Mouse (Mus musculus): ENCODE results near the gene Srxn1. TPM values are rescaled to one million over a fixed set of nuclear protein-coding genes. Genes with fewer than 3 reads are reported as not detected.

Gene Srxn1
- polyA plus RNA-seq, 1 experiment from 2014 or later = 11.1 TPM

DNA sequence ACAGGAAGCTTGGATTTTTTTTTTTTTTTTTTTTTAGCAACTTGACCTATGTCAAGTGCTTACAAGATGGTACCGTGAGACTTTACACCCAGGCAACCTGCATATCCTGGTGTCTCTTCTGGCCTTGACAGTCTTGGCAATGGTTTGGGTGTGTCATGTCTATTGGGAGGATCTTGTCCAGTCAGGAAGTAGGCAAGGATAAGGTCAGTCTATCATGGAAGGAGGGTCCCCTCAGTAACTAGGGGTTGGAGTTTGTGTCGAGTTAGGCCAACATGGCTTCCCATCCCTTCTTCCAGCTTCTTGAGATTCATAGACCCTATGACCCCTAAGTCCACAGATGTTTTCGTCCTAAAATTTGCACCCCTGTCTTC lies 894 bp downstream of the Srxn1 start:
- Histone ChIP-seq H3K4me2 (peak overlapping the region; percentile 90), H3K4me1 (replicated peaks) (peaks cover 23% of the 10 kb centered on the region), H3K27ac (replicated peaks) (peak overlapping the region; percentile 92), H3K27me3 (peaks cover 29% of the 10 kb centered on the region), H3K4me3 (replicated peaks) (peak overlapping the region; percentile 73), H3K9me3 (replicated peaks) (no peaks in the 10 kb centered on the region), H3K9ac (peak overlapping the region; percentile 90), H3K36me3 (replicated peaks) (peaks cover 29% of the 10 kb centered on the region; the same call in 1 of the 2 replicates)
- WGBS (ENCODE audit: insufficient replicate concordance) = 69% methylated on average over 3 of the region's 3 CpGs
- no peak for ATAC-seq (ENCODE audit: insufficient read depth)

DNA sequence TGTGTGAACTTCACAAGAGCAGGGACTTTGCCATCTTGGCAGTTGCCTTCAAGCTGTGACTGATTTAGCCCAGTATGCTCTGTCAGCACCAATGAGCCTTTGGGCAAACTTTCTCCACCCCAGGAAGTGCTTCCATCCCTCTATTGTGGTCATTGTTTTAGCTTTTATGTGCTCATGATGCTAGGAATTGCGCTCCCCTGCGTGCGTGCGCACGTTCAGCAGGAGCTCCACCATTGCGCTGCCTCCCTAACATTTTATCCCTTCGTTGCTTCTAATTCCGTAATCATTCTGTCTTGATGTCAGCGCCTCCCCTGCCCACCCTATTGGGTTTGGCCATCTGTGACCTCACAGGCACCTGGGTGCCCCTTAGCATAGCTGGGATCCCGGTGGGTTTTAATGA lies 1.3 kb downstream of the Srxn1 start:
- H3K27ac ChIP-seq (replicated peaks) = peak overlapping the region; percentile 92; the same call in 1 of the 2 replicates
- ATAC-seq (ENCODE audit: insufficient read depth) = no peak
- peaks cover 29% of the 10 kb centered on the region; the same call in 1 of the 2 replicates for H3K36me3 ChIP-seq (replicated peaks)
- 93% methylated on average over 10 of the region's 10 CpGs for WGBS (ENCODE audit: insufficient replicate concordance)
- peaks cover 25% of the 10 kb centered on the region for H3K4me1 ChIP-seq (replicated peaks)
- peaks cover 25% of the 10 kb centered on the region for H3K27me3 ChIP-seq
- peak overlapping the region; percentile 90 for H3K4me2 ChIP-seq
- peak overlapping the region; percentile 73 for H3K4me3 ChIP-seq (replicated peaks)
- H3K9ac ChIP-seq = peak overlapping the region; percentile 90
- no peaks in the 10 kb centered on the region for H3K9me3 ChIP-seq (replicated peaks)

DNA sequence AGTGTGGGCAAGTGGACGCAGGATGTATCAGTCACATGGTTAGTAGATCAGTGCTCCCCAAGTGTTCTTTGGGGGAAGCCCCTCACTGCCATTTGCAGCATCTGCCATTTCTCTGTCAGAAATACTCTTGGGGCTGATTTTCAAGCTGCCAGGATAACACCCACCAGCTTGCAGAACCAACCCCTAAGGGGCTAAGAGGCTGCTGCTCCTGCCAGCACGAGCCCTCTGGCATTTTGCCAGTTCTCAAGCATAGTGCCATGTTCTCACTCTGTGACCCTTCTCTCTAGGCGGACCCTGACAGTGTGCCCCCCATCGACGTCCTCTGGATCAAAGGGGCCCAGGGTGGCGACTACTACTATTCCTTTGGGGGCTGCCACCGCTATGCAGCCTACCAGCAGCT lies 3.4 kb downstream of the Srxn1 start:
- H3K4me2 ChIP-seq = no peak overlapping the region
- H3K36me3 ChIP-seq (replicated peaks) = peaks cover 29% of the 10 kb centered on the region; the same call in 1 of the 2 replicates
- peaks cover 11% of the 10 kb centered on the region for H3K27me3 ChIP-seq
- no peak overlapping the region for H3K27ac ChIP-seq (replicated peaks)
- no peak for ATAC-seq (ENCODE audit: insufficient read depth)
- H3K4me3 ChIP-seq (replicated peaks) = no peak overlapping the region
- H3K9me3 ChIP-seq (replicated peaks) = no peaks in the 10 kb centered on the region
- WGBS (ENCODE audit: insufficient replicate concordance) = 82% methylated on average over 7 of the region's 7 CpGs
- peaks cover 36% of the 10 kb centered on the region for H3K4me1 ChIP-seq (replicated peaks)
- no peak overlapping the region for H3K9ac ChIP-seq

DNA sequence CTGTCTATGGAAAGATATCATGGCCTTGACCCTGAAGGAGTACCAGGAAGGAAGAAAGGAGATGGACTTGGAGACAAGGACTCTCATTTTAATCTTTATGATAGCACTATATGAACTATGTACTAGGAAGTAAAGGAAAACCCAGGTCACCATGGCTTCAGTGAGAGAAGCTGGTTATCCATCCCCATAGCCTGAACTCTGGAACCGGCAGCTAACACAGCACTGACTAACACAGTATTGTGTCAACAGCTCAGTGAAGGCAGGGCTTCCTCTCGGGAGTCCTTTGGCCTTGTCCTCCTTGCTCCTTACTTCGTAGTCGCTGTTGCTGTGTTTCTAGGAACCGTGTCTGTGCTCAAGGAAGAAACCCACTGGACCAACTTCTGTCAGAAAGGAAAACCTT lies 4.1 kb downstream of the Srxn1 start:
- Histone ChIP-seq H3K4me1 (replicated peaks) (peaks cover 41% of the 10 kb centered on the region), H3K9me3 (replicated peaks) (no peaks in the 10 kb centered on the region), H3K4me3 (replicated peaks) (no peak overlapping the region), H3K27me3 (peaks cover 17% of the 10 kb centered on the region), H3K9ac (no peak overlapping the region), H3K27ac (replicated peaks) (no peak overlapping the region), H3K4me2 (no peak overlapping the region), H3K36me3 (replicated peaks) (peaks cover 29% of the 10 kb centered on the region; the same call in 1 of the 2 replicates)
- WGBS (ENCODE audit: insufficient replicate concordance) = 79% methylated on average over 5 of the region's 5 CpGs
- no peak for ATAC-seq (ENCODE audit: insufficient read depth)

DNA sequence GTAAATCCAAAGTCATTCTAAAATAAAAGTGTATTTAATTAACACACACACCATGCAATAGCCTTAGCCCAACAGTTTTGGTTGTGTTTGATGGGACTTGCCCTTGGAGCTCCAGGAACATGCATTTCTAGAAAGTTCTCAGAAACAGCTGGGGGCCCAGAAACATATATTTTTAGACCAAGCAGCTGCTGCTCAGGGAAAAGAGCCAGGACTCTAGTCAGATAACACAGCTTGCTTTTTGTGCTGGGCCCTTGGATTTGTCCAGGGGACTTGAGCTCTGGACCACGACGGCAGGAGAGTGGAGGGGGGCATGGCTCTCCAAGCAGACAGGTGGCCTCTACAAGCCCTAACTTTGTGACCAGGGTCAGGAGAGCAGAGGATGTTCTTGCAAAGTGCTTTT lies 6.0 kb downstream of the Srxn1 start:
- Histone ChIP-seq H3K4me1 (replicated peaks) (peaks cover 37% of the 10 kb centered on the region), H3K4me2 (no peak overlapping the region), H3K9me3 (replicated peaks) (no peaks in the 10 kb centered on the region), H3K27me3 (peaks cover 29% of the 10 kb centered on the region), H3K36me3 (replicated peaks) (peaks cover 29% of the 10 kb centered on the region; the same call in 1 of the 2 replicates), H3K27ac (replicated peaks) (no peak overlapping the region), H3K4me3 (replicated peaks) (no peak overlapping the region), H3K9ac (no peak overlapping the region)
- ATAC-seq (ENCODE audit: insufficient read depth) = no peak
- WGBS (ENCODE audit: insufficient replicate concordance) = 53% methylated on average over 2 of the region's 2 CpGs

DNA sequence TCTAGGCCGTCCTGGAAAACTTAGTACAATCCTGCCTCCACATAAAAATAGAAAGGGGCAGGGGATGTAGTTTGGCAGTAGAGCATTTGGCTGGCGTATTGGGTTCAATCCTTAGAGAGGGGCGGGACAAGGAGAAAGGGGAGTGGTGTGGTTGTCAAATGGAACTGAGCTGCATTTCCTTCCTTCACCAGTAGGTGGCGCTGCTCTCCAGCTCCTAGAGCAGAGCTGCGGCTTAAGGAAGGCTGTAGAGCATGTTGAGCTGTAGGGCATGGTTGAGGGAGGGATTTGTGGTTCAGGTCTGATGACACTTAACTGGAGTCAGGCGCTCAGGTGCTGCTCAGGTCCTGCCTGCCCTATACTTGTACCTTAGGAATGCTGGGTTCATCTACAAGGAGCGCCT lies 6.6 kb downstream of the Srxn1 start:
- no peaks in the 10 kb centered on the region for H3K9me3 ChIP-seq (replicated peaks)
- no peak overlapping the region for H3K4me3 ChIP-seq (replicated peaks)
- H3K27ac ChIP-seq (replicated peaks) = no peak overlapping the region
- H3K27me3 ChIP-seq = peaks cover 29% of the 10 kb centered on the region
- H3K4me2 ChIP-seq = no peak overlapping the region
- ATAC-seq (ENCODE audit: insufficient read depth) = peak; percentile 68
- no peak overlapping the region for H3K9ac ChIP-seq
- peaks cover 32% of the 10 kb centered on the region for H3K4me1 ChIP-seq (replicated peaks)
- H3K36me3 ChIP-seq (replicated peaks) = peaks cover 29% of the 10 kb centered on the region; the same call in 1 of the 2 replicates
- 4% methylated on average over 7 of the region's 7 CpGs for WGBS (ENCODE audit: insufficient replicate concordance)

DNA sequence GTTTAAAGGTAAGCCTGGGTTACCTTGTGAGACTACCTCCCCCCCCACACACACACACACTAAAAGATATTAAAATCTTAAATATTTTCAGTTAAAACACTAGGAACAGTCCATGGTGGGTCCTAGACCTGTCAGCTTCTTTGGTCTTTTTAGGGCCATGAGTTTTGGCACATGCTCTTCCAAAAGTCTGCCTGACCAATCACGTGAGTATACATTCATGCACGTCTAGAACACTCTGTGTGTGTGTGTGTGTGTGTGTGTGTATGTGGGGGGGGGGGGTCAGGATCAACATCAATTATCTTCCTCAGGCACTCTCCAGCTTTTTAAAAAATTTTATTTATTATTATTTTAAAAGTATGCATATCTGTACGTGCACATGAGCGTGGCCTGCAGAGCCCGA lies 7.2 kb downstream of the Srxn1 start:
- no peak for ATAC-seq (ENCODE audit: insufficient read depth)
- H3K4me2 ChIP-seq = no peak overlapping the region
- H3K36me3 ChIP-seq (replicated peaks) = peaks cover 27% of the 10 kb centered on the region; the same call in 1 of the 2 replicates
- WGBS (ENCODE audit: insufficient replicate concordance) = 66% methylated on average over 5 of the region's 5 CpGs
- H3K4me1 ChIP-seq (replicated peaks) = peaks cover 38% of the 10 kb centered on the region
- peaks cover 29% of the 10 kb centered on the region for H3K27me3 ChIP-seq
- H3K4me3 ChIP-seq (replicated peaks) = no peak overlapping the region
- no peaks in the 10 kb centered on the region for H3K9me3 ChIP-seq (replicated peaks)
- H3K27ac ChIP-seq (replicated peaks) = no peak overlapping the region
- no peak overlapping the region for H3K9ac ChIP-seq

DNA sequence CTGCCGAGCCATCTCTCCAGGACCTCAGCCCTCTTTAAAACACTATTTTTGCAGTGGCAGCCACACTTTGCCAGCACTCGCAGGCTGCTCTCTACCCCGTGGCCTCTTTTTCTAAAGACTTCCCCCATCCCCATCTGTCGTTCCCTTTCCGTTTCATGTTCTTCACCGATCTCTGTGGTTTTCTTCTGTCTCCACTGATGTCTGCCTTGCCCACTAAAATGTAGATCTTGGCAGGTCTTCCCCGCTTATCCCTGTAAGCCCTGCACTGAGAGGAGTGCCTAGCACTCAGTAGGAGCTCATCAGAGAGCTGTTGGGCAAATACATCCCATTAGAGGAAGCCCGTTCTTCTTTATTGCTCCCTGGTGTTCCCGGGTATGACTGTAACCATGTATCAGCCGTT lies 7.7 kb downstream of the Srxn1 start:
- Histone ChIP-seq H3K9me3 (replicated peaks) (no peaks in the 10 kb centered on the region), H3K9ac (no peak overlapping the region), H3K36me3 (replicated peaks) (peaks cover 22% of the 10 kb centered on the region; the same call in 1 of the 2 replicates), H3K4me1 (replicated peaks) (peaks cover 42% of the 10 kb centered on the region), H3K4me3 (replicated peaks) (no peak overlapping the region), H3K27me3 (peaks cover 29% of the 10 kb centered on the region), H3K27ac (replicated peaks) (no peak overlapping the region), H3K4me2 (no peak overlapping the region)
- ATAC-seq (ENCODE audit: insufficient read depth) = no peak
- 20% methylated on average over 10 of the region's 10 CpGs for WGBS (ENCODE audit: insufficient replicate concordance)

DNA sequence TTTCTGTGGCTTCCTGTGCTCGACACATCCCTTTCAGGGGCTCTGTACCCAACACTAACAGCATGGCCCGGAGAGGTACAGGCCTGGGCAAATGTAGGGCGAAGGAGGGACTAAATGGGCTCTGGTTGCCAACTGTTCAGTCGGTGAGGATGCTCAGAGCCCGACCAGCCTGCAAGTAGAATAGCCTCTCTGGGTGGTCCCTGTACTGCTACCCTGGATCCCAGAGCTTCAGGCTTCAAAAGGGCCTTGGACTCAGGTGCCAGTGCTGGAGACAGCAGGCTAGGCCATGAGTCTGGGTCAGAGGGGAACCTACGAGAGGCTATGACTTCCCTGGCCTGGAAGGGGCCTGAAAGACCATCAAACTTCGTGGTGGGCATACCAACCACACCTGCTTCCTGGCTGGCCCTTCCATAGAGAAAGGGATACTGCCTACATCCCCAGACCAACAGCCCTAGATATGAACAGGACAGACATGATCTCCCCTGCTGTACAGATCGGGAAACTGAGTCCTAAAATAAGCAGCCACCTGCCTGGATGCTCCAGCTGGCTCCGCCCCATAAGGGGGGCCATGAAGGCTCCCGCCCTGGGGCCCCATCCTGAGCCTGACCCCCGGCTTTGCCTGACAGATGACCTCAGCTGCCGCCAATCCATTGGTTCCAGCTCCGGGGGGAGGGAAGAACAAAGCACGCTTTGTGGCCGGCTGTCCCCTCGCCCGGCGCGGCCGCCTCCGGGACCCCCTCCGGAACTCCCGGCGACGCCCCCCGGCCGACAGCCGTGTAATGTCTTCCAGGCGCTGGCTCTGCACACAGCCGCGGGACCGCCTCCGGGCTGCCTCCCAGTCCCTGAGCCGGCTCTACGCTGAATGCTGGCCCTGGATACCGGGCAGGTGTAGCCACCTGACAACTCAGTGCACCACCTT lies 9.0 kb downstream of the Srxn1 start:
- Histone ChIP-seq H3K36me3 (replicated peaks) (0 out of 2 replicates have a peak, but pooled peaks cover 10% of the 10 kb centered on the region), H3K27ac (replicated peaks) (no peak overlapping the region), H3K4me2 (peak overlapping the region; percentile 50), H3K9me3 (replicated peaks) (no peaks in the 10 kb centered on the region), H3K9ac (no peak overlapping the region), H3K27me3 (peaks cover 29% of the 10 kb centered on the region), H3K4me3 (replicated peaks) (no peak overlapping the region), H3K4me1 (replicated peaks) (peaks cover 42% of the 10 kb centered on the region)
- WGBS (ENCODE audit: insufficient replicate concordance) = 19% methylated on average over 36 of the region's 36 CpGs
- ATAC-seq (ENCODE audit: insufficient read depth) = no peak

DNA sequence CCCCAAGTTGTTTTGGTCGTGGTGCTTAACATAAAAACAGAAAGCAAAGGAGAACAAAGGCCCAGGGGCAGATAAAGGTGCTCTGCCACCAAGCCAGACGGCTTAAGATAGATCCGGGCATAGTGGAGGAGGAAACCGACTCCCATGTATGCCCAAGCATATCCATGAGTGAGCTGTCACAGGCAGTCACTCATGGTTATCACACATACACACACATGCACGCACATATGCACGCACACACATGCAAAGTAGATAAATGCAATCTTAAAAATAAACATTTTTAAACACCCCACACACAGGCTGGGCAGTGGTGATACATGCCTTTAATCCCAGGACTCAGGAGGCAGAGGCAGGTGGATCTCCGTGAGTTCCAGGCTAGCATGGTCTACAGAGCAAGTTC lies 12.4 kb downstream of the Srxn1 start:
- 36% methylated on average over 7 of the region's 7 CpGs for WGBS (ENCODE audit: insufficient replicate concordance)
- ATAC-seq (ENCODE audit: insufficient read depth) = peak; percentile 67

DNA sequence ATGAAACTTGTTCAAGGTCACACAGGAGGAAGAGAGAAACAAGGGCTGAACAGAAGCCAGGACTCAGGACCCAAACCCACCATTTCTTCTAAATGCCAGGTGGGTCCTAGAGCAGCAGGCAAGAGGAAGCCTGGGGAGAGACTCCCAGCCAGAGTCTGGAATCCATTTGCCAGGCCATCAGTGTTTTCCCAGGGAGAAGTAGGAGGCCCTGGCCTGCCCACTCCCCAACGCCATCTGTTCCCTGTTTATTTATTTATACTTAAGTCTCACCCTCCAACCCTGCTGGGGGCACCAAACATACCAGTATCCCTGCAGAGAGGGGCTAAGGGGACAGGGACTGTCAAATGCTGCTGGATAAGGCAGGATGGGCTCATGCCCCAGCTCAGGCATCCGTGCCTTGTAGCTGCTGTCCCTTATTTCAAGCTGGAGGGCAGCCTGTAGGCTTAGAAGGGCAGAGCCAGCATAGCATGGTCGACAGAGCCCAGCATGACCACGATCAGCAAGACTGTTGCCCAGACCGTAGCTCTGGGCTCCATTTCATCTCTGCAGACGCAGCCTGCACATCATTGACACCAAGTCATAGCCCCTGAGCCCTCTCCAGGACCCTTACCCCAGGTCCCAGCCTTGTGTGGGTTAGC lies 14.0 kb downstream of the Srxn1 start:
- ATAC-seq (ENCODE audit: insufficient read depth) = no peak

More for the DNA sequence above, 12.4 kb downstream of the Srxn1 start:
- peaks cover 24% of the 10 kb centered on the region for H3K27me3 ChIP-seq
- H3K9me3 ChIP-seq (replicated peaks) = no peaks in the 10 kb centered on the region
- H3K4me1 ChIP-seq (replicated peaks) = peaks cover 44% of the 10 kb centered on the region
- H3K36me3 ChIP-seq (replicated peaks) = no peaks in the 10 kb centered on the region
- H3K4me3 ChIP-seq (replicated peaks) = no peak overlapping the region
- H3K9ac ChIP-seq = no peak overlapping the region
- no peak overlapping the region for H3K27ac ChIP-seq (replicated peaks)
- H3K4me2 ChIP-seq = no peak overlapping the region

More for the DNA sequence above, 14.0 kb downstream of the Srxn1 start:
- peaks cover 52% of the 10 kb centered on the region for H3K4me1 ChIP-seq (replicated peaks)
- H3K36me3 ChIP-seq (replicated peaks) = no peaks in the 10 kb centered on the region
- H3K9me3 ChIP-seq (replicated peaks) = no peaks in the 10 kb centered on the region
- 54% methylated on average over 6 of the region's 6 CpGs for WGBS (ENCODE audit: insufficient replicate concordance)
- no peak overlapping the region for H3K4me3 ChIP-seq (replicated peaks)
- no peak overlapping the region for H3K9ac ChIP-seq
- peaks cover 13% of the 10 kb centered on the region for H3K27me3 ChIP-seq
- H3K27ac ChIP-seq (replicated peaks) = no peak overlapping the region
- H3K4me2 ChIP-seq = no peak overlapping the region
